Mouse (Mus musculus) small intestine, adult 2 months (tissue): ENCODE results near the gene Gm15448.
"Not testable (repeated sequence)": the region's sequence is repeated elsewhere in the genome, so short reads cannot be mapped to it uniquely, and the experiment has no call there.

Experiments used
- CTCF ChIP-seq: fragments of 200-500 bp; IDR thresholded peaks from 2 replicates; pipeline ENCODE4 v1.5.1; 2012; ENCODE audit warnings: low read depth, mild to moderate bottlenecking, control low read depth, inconsistent platforms, low read length, moderate library complexity, mixed read lengths; ENCODE audit not compliant: insufficient replicate concordance, insufficient read length; ENCODE audit errors: extremely low read depth
- POLR2A ChIP-seq: fragments of 200-500 bp; IDR thresholded peaks from 2 replicates; pipeline ENCODE4 v1.6.1; 2012; ENCODE audit warnings: low read depth, mild to moderate bottlenecking, control low read depth, inconsistent platforms, low read length, moderate library complexity

DNA sequence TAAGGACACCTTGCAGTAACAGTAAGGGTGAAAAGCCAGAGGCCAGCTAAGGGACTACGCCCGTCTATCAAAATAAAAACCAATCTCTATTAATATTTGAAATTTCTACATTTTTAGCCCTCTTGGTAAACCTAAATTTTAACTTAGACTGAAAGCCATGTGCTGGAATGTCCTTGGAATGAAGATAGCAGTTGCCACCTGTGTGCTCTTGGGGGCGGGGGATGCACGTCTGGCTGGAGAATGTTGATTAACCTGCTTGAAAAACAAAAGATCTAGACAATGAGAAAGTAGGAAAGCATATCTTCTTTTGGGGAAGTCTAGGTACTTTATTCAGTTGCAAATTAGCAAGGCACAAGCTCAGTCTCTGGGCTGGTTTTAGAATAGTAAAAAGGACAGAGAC lies 22.6 kb downstream of the Gm15448 start:
- not testable (repeated sequence) for TF ChIP-seq CTCF, POLR2A
